Mouse (Mus musculus) liver, adult 2 months (tissue): ENCODE results near the gene Aup1.

Experiments used
- CTCF ChIP-seq: fragments of 200-500 bp; IDR thresholded peaks from 2 replicates; pipeline ENCODE4 v1.5.1; 2011; ENCODE audit warnings: low read depth, low read length, control low read depth
- POLR2A ChIP-seq: fragments of 200-500 bp; IDR thresholded peaks from 2 replicates; pipeline ENCODE4 v1.6.1; 2011; ENCODE audit warnings: low read length, control low read depth; ENCODE audit not compliant: insufficient read depth; ENCODE audit errors: extremely low read depth

DNA sequence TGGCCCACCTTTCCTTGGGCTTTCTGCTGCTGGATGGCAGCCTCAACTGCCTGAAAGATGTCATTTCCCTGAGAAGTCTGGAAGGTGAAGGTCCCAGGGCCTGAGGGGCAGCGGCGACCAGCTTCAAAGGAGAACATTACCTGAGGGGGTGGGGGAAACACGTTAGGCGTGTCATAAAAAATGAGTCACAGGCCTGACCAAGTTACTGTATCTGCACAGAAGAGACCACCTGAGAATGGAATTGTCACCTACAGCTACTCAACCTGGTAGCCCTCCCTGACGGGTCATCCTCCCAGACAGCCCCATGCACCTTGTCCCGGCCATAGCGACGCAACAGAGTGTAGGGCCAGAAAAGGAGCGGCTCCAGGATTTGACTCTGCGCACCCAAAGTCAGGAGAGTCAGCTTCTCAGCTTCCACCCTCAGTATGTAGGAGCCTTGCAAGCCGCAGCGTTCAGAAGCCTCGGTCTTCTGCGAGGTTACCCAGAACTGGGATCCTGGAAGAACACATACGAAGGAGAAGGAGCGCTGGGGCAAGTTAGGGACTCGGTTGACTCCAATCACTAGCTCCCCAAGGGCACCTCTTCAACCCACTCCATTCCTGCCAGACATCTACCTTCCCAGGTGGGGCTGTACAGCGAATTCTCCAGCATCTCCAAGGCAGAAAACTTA is 22.3 kb upstream of the Aup1 start:
- no peak for TF ChIP-seq CTCF
- no peak for TF ChIP-seq POLR2A
